In the genomic region with DNA sequence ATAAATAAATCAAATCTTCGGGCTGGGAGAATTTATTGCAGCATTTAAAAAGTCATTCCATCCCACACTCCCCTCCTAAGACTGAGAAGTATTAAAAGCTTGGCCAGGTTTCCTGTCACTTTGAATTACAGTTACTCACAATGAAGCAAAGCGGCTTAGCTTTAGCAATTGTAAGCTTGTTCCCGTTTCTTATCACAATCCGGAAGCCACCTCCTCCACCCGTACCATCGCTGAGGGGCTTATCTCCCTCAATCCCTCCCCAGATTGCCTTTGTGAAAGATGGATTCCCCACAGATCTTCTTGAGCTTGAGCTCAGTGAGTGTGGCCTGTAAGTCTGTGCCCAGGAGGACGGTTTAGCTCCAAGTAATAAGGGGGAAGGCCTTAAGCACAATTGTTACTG, we compare ENCODE assay signal across 24 mouse cellular contexts.
A peak's percentile ranks its signal among the peaks of the same experiment; 100 is the strongest.
DNase-seq lines count a peak whose midpoint lies in the region; ATAC-seq lines count a peak whose summit lies in the region.
"Had no signal": no experiment of that assay in that cellular context is flagged by ENCODE, and none has a peak within 500 bp of the region (broad histone marks: within the 10 kb centered on the region; RNA-seq: fewer than 3 reads in every experiment).

No protein-coding gene starts in this region.

- H3K4me3 ChIP-seq in kidney, embryonic 14.5 days (ENCODE audit: low read length) = no peak overlapping the region
- H3K4me3 ChIP-seq: embryonic facial prominence, embryonic 12.5 days; erythroblast, embryonic 14.5 days; forebrain, embryonic 13.5 days; left cerebral cortex, adult 2 months had no signal

- H3K4me1 ChIP-seq in kidney, embryonic 14.5 days (ENCODE audit: control insufficient read depth, insufficient read depth, low read length) = no peaks in the 10 kb centered on the region
- H3K4me1 ChIP-seq: embryonic facial prominence, embryonic 12.5 days; forebrain, embryonic 13.5 days had no signal

- peak; percentile 75; the same call in 1 of the 2 replicates for ATAC-seq in kidney, embryonic 14.5 days (ENCODE audit: low FRiP score, low TSS enrichment)
- ATAC-seq in granulocyte monocyte progenitor cell, adult 5-6 weeks (replicated peaks; ENCODE audit: poor library complexity, severe bottlenecking) = peak; percentile 87
- ATAC-seq: forebrain, embryonic 13.5 days; hindbrain, embryonic 16.5 days; intestine, embryonic 16.5 days had no signal

- DNase-seq in kidney, adult 9 months = no peak
- DNase-seq in MEL-GATA-1-ER (ENCODE audit: extremely low read depth, low read depth) = peak; percentile 65
- DNase-seq in retina, adult 2 months (ENCODE audit: low read depth, low spot score) = peak; percentile 88
- DNase-seq in adrenal gland, postnatal 25 days = no peak
- DNase-seq in cerebellum, adult 9-11 months = no peak
- DNase-seq: adrenal gland, adult 2 months; cerebellum, adult 11 months; cerebellum, postnatal 36 days; gastrocnemius, postnatal 36 days; heart, postnatal 4 days; kidney, postnatal 4 days; layer of hippocampus, adult 9-11 months; lung, adult 18-20 months; right cerebral cortex, adult 18-20 months had no signal

- 41% methylated on average over 7 of the region's 7 CpGs for WGBS in kidney, embryonic 14.5 days

- H3K36me3 ChIP-seq in kidney, embryonic 14.5 days (ENCODE audit: control insufficient read depth, insufficient read depth, low read length) = no peaks in the 10 kb centered on the region
- H3K36me3 ChIP-seq: embryonic facial prominence, embryonic 12.5 days had no signal

- no peaks in the 10 kb centered on the region for H3K27me3 ChIP-seq in kidney, embryonic 14.5 days (ENCODE audit: control insufficient read depth, insufficient read depth, low read length)
- H3K27me3 ChIP-seq: embryonic facial prominence, embryonic 12.5 days; forebrain, embryonic 13.5 days had no signal

- H3K9ac ChIP-seq in kidney, embryonic 14.5 days (ENCODE audit: low read depth, low read length) = no peak overlapping the region
- H3K9ac ChIP-seq: embryonic facial prominence, embryonic 12.5 days; forebrain, embryonic 13.5 days had no signal

- no peak overlapping the region for H3K27ac ChIP-seq in kidney, embryonic 14.5 days (ENCODE audit: low read depth, low read length)
- H3K27ac ChIP-seq: embryonic facial prominence, embryonic 12.5 days; forebrain, embryonic 13.5 days; left cerebral cortex, adult 2 months; stomach, postnatal 0 days had no signal

- H3K9me3 ChIP-seq in kidney, embryonic 14.5 days (ENCODE audit: control insufficient read depth, low read length) = peaks cover 4% of the 10 kb centered on the region
- H3K9me3 ChIP-seq: embryonic facial prominence, embryonic 12.5 days; forebrain, embryonic 13.5 days had no signal

- H3K4me2 ChIP-seq in kidney, embryonic 14.5 days (replicated peaks; ENCODE audit: low read depth, low read length) = no peak overlapping the region
- H3K4me2 ChIP-seq: embryonic facial prominence, embryonic 12.5 days; forebrain, embryonic 13.5 days; liver, embryonic 11.5 days had no signal

Comparison
In these comparisons a context has a peak if more than half of its experiments do, and no peak if none do; other contexts are left out.
1. DNase-seq: peak in MEL-GATA-1-ER (single experiment) and retina, adult 2 months (single experiment); none in kidney, adult 9 months (single experiment), adrenal gland, postnatal 25 days (single experiment) and cerebellum, adult 9-11 months (single experiment).